Mouse (Mus musculus): ENCODE data around the gene Rbfox1.

Rbfox1 gene

DNA sequence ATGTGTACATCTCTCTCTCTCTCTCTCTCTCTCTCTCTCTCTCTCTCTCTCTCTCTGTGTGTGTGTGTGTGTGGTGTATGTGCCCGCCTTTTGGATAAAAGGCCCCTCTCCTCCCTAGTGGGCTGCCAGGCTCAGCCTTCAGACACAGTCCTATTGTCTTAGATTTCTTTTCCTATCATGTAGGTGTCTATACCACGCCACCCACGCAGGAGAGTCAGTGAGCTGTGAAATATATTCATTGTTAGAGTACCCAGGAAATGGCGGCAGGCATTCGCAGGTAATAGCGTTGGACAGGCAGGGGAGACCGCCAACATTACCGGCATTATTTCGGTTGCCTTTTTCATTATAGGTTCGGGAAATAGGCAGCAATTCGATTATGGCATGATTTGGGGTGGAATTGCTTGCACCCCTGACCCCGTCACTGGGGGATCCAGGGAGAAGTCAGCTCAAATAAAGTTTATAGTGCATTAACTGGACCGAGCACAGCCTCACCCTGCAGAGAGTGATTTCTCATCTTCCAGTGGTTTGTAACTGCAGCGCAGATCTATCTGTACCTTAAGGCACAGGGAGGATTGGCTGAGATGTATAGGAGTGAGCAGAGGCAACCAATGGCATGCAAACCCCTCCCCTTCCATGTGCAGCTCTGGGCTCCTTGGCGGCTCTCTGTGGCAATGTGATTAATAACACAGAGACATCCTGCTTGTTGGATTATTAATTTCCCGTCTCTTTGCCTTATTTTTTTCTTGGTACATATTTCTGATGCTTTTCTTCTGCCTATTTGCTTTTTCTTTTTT is 1264.1 kb downstream of the Rbfox1 start:
- DNase-seq (ENCODE audit: low read depth), result no peak

DNA sequence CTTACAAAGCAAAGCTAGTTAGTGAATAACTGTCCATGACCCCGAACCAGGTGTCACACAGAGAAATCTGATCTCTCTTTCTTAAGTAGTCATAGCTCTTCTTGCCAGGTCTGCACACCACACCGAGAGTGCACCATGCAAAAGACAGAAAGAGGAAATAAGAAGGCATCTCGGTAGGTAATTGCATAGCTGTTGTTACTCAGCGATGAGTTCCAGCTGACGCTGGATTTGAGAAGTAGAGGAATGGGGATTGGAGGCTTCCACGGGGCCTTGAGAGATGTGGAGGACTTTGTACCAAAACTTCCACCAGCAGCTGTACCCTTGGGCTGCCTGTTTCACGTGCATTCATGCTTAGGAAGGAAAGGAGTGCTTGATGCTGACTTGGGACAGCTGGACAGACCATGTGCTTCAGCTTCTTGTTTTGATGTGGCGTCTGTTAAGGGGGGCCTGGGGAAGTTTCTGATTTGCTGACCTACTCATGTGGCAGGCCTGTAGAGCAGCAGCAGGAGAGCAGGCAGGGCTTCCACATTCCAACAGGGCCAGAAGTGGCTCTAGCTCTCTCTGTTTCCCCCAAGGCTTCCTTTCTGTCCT is 1265.1 kb downstream of the Rbfox1 start:
- no peak for DNase-seq (ENCODE audit: low read depth)

DNA sequence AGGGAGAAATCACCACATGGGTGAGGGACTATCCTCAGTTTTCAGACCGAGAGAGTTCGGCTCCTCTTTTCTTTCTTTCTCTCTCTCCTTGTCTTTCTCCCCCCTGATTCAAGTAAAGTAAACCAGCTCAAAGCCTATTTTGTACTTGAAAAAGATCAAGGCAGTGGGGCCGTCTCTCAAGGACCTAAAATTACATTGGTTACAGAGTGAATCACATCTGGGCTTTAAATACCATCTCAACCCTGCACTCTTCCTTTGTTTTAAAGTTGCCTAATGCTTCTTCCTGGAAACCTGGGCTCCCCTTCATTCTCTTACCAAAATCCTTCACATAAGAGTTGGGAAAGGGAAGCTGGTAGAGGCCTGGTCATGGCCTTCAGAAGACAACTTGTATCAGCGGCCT is 1267.2 kb downstream of the Rbfox1 start:
- DNase-seq (ENCODE audit: low read depth), result no peak

DNA sequence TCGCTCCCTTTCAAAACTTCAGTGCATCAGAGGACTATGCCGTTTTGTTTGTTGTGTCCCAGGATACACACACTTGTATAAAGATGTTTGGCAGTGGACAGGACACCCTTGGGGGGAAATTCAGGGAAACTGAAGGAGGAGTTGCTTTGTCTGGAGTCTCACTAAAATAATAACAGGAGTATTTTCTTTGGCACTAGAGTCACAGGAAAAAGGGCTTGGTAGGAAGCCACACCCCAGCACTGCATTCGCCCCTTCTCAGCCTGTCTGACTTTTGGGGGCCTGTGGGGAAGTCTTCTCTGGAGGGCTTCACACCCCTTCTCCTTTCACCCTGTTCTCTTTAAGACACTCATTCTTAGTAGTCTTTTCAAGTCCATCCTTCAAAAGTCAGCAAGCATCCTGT is 1269.5 kb downstream of the Rbfox1 start:
- DNase-seq (ENCODE audit: low read depth), result no peak

DNA sequence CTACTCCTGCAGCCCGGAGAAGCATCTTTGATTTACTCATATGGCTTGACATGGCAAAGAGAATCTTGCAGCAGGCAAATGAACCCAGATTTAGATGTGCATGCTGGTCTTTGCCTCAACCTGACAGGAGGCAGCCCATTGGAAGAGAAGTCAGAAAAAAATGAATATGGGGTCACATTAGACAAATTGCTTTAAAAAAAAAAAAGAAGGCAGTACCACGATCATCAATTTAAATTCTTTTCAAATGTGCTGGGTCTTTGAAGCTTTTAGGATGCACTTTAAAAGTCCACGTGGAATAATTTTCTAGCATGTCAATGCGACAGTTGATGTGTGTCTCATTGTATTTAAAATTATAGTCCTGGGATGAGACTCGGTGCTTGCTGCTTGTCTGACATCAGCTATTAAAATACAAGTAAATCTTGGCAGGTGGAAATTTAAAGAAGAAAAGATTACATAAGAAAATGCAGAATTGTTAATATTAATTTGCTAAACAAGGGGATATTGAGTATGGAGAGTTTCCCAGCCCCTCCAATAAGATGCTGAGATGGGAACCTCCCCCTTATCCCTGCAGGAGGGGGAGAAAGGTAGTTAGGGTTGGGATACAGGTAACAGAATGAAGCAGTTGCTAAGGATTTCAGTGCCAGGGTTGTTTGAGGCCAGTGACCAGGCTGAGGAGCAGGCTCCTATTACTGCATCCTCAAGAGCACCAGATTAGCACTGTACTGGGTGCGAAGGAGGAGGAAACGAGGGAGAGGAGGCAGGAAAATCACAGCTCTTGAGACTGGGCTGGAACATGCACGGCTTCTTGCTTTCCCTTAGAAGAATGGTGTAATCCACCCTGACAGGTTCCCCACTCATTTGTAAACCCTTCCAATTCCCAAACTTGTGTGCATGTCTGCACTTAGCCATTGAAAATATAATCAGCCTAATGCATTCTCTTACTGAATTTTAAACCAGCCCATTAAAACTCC is 1274.0 kb downstream of the Rbfox1 start:
- no peak for DNase-seq (ENCODE audit: low read depth)

DNA sequence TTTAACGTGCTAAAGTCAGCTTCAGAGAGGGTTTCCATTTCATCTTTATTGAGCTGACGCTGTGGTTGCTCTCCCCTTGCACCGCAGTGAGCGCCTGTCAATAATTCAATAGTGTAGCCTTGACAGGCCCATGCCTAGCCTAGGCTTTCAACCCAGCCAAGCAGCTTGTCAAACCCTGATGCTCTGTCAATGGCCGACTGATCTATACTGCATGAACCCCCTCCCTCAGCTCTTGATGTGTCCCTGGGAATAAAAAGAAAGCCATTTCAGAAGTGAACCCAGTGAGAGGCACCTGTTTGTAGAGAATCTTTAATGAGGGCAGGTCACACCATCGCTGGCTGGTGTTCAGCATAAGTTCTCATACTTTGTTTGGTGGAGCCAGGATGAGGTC is 1274.7 kb downstream of the Rbfox1 start:
- no peak for DNase-seq (ENCODE audit: low read depth)

DNA sequence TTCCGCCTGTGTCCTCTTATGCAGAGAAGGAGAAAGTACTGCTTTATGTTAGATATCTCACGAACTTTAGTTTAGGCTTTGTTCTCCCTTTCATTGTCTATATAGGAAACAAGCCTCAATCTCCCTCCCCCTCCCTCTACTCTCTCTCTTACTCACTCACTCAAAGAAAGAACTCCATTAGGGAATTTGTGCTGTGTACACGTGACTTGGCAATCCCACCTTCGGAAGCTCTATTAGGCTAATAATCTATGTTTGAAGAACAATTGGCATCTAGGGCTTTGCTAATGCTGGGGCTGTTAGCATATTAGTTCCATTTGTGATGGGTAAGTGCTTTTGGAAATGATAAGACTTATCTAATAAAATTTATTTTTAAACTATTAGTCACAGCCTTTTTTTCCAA is 1277.0 kb downstream of the Rbfox1 start:
- DNase-seq (ENCODE audit: low read depth), result no peak

DNA sequence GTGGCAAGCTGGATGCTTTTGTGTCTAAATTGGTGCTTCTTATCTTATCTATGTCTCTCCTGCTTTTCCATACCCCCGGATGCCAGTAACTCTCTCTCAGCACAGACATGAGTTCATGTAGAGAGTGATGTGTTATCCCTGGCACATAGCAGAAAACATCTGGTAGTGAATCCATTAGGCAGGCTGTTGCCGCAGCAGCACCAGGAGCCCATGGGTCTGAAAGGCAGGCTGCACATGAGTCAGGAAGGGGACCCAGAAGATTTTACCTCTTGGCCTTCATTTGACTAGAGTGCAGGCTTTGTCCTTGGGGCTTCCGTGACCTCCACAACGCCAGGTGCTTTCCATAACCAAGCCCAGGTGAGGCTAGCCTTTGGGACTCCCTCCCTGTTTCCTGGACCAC is 1278.5 kb downstream of the Rbfox1 start:
- no peak for DNase-seq (ENCODE audit: low read depth)

DNA sequence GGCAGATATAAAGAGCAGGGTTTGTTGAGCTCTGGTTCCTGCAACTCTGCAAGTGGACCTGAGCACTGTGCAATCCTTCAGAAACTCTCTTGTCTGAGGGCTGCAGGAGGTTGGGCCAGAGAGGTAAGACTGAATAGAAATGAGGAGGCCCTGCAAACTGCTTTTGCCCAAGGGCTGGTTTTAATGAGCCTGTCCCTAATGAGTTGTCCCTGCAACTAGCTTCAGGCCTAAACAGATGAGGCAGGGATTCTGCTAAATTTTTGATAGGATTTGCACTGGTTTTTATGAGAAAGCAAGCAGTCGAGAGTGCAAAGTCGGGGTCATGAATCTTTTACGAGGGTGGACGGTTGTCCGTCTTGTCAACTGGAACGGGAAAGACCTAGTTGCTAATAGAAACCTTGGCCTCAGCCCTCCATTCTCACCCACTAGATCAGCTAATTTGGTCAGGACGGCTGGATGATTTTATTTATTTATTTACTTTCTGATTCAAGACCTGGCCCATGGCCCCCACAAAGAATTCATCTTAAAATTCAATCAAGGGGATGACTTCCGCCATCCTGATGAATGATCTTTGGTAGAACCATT is 1279.1 kb downstream of the Rbfox1 start:
- DNase-seq (ENCODE audit: low read depth), result no peak

DNA sequence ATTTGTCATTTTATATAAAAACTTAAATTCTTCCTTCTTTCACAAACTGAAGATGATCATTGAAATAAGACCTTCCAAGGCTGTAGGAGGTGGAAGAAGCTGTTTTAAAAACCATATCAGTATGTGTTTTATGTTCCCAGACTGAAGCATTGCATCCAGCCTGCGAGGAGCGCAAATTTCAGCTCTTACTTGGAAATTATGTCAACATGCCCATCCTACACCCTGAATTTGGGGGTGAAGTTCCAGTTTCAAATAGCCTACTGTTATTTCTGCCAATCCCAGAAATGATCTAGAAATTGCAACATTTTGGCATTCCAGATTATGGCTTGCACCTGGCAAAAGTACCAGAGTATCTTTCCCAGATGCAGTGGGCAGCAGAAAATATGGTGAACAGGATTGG is 1290.8 kb downstream of the Rbfox1 start:
- no peak for DNase-seq (ENCODE audit: low read depth)

DNA sequence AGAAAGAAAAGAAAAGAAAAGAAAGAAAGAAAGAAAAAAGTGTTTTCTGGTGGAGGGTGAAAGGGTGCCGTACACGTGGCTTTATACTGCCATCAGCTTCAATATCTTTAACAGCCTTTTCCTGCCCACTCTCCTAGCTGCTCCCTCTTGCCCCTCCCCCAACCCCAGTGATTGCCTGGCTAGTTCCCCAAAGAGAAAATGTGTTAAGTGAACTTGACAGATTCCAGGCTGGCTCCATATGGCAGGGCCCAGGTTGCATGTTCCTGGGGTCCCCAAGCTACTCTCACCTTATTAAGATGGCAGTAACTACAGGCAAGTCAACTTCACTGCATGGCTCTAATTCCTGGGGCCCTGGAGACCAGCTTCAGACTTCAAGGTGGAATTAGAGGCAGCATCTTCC is 1302.6 kb downstream of the Rbfox1 start:
- DNase-seq (ENCODE audit: low read depth), result no peak

DNA sequence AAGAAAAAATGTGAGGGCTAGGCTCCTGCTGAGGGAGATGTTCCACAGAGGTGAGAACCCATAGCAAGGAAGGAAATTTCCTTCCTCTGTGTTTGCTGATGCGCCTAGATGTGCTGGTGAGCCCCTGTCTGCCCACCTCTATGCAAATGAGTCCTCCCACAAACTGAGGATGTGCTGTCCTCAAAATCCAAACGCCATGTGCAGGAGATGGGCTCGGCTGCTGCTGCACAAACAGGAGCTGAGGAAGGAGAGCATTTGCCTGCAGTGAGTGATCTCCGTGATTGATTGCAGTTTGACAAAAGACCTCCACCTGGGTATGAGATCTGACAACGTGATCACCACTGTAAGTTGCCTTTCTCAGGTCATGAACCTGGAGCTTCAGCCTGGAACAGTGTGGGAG is 1308.4 kb downstream of the Rbfox1 start:
- no peak for DNase-seq (ENCODE audit: low read depth)

DNA sequence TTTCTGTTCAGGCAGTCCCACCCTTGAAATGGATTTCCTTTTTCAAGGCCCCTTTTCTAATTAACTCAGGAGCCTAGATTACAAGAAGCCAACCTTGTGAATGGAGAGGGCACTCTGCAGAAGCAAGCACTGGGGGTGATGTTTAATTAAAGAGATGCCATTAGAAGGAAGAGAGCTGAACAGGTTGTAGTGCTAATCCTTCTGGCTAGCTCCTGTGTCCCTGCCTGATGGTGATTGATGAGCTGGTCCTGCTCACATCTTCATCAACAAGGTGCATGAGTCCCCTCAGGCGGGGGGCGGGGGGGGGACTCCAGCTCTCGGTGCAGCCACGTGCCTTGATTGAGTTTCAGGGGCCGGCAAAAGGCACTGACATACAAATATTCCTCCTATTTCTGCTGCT is 1312.8 kb downstream of the Rbfox1 start:
- no peak for DNase-seq (ENCODE audit: low read depth)

DNA sequence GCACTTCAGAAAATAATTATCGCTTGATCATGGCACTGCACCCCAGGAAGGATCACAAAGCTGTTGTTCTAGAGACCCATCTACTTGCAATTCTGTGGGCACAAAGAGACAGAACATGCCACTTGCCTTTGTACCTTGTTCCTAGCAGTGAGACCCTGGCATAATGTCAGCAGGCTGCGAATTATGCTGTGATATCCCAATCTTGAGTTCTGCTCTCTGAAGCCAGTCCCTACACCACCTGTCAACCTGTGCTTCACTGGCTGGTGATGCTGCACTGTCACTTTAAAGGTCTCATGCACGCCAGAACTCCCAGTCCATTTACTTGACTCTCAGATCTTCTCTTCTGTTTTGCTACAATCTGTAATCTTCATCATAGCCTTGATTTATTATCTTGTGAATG is 1315.1 kb downstream of the Rbfox1 start:
- DNase-seq (ENCODE audit: low read depth), result no peak

DNA sequence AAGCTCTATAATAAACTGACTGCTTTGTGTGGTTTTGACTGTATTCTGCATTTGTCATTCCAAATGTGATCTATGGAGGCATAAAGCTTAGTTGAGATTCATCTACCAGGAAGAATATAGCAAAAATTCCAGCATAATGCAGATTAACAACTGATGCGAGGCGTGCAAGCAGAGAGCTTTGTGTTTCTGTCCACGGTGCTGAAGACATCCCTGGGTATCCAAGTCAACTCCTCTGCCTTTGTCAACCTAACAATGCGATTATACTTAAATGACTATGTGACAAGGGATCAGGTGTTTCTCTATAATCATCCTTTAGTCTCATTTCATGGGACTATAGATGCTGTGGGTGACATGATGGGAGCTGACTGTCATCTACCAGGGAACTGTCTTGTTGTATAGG is 1316.7 kb downstream of the Rbfox1 start:
- DNase-seq (ENCODE audit: low read depth), result no peak

DNA sequence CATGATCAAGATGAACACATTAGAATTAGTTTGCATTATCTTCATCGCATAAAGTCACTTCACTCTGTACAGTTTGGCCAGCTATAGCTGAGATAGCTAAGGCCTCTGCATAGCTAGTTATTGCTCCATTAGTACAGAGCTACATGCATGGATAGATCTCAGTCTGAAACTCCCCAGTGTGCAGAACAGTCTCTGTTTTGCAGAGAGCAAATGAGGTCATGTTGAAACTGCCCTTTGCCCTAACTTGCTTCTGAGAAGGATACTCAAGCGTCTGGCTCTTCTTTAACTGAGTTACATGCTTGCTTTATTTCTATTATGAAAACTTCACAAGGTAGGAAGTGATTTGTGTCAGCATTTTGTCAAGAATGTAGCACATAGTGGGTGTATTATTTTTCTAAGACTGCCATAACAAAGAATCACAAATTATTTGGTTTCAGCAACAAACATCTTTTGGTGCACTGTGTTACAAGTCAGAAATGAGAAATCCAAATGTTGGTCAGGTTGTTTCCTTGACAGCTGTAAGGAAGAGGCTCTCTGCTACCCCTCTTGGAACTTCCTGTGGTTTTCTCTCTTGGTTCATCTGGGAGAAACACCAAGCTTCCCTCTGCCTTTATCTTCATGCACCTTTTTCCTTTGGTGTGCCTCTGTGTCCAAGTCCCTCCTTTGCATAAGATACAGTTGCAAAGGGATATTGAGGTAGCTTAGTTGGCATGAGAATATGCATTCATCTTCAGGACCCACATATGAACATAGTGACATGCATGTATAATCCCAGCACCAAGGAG is 1321.2 kb downstream of the Rbfox1 start:
- DNase-seq (ENCODE audit: low read depth), result no peak

DNA sequence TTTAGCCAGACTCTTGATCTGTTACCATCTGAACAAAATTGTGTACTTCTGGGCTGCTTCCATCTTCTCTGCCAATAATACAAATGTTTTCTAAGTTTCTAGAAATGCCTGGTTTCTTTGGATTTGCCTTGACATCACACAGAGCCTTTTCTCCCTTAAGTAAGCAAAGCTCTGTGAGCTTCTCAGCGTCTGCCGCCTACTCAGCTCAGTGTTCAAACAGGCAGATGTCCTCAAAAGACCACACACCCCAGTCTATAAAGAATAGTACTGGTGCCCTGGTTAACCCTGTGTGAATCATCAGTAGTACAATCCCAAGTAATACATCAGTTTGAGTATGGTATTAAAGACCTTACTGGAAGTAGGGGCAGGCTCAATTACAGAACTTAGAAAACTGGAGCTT is 1322.4 kb downstream of the Rbfox1 start:
- no peak for DNase-seq (ENCODE audit: low read depth)

DNA sequence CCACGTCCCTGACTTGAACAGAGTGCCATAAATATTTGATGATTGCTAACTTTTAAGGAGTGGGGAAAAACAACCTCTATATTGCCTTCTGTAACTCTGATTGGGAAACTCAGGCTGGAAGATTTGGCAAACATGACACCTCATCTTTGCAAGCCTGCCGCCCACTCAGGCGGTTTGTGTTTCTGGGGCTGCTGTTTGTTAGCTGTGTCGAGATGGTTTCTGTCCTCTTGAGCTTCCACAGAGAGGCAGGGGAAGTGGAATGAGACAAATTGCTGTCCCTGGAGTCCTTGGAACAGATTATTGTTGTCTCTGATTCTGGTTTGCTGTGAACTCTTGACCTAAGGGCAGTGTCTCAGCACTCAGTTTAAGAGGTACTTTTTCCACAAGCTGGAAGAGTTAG is 1327.6 kb downstream of the Rbfox1 start:
- no peak for DNase-seq (ENCODE audit: low read depth)

DNA sequence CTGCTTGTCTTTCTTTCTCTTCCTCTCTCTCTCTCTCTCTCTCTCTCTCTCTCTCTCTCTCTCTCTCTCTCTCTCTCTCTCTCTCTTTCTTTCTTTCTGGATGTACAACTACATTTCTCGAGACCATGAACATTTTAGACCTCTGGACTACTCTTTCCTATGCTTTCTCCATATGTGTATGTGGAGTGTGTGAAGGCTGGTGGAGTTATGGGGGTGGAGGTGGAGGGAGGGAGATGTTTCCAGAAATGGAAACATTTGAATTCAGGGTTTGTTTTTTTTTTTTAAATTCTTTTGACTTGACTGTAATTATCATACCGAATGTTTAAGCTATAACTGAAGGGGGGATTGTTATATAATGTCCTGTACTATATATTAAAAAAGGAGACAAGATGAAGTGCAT is 1338.1 kb downstream of the Rbfox1 start:
- DNase-seq (ENCODE audit: low read depth), result no peak

DNA sequence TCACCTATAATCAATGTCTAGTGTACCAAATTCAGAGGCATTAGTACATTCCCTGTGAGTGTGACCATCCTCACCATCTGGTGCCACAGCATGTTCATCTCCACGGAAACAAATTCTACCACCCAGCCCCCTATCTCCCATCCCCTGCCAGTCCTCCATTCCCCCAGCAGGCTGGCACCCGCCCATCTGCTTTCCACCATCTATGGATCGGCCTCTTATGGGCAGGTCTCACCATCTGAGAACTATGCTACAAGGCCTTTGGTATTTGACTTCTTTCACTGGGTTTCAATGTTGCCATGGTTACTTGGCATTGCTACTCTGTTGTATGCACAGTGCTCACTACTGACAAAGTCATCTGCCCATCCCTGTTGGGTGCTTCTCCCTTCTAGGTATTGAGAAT is 1340.8 kb downstream of the Rbfox1 start:
- no peak for DNase-seq (ENCODE audit: low read depth)

DNA sequence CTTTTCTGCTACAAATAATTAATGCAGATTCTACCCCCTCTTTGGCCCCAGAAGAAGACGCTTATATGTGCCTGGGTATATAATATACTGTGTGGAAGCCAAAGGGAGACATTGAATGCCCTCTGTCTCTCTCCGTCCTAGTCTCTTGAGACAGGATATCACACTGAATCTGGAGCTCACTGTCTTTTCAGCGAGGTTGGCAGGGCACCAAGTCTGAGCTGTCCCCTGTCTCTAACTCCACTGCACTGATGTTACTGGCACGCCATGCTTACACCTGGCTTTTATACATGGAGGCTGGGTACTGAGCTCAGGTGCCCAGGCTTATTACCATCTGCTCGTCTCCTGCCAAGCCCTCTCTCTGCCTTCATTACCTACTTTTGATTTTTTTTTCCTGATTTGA is 1343.1 kb downstream of the Rbfox1 start:
- no peak for DNase-seq (ENCODE audit: low read depth)

DNA sequence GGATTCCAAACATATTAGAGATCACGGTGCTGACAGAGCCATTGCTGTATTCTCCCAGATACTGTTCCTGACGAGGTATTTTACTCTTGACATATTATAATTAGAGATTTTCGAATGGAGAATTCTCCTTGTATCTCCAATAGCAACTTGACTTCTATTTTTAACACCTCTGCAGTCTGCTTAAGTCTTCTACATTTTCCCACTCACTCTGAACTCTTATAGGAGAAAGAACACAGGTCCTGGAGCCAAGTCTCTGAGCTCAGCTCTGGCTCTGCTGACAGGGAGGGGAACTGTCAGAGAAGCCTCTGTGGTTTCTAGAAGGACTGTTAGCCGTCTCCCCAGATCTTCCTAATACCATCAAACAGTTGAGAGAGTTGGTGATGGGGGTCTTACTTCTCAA is 1344.1 kb downstream of the Rbfox1 start:
- DNase-seq (ENCODE audit: low read depth), result no peak

Measured in c-Kit-positive CD71-positive TER-119-negative erythroid progenitor cells, embryonic 14.5 days (primary cell).